Mouse (Mus musculus): ENCODE measurements around the gene Gas1.

DNA sequence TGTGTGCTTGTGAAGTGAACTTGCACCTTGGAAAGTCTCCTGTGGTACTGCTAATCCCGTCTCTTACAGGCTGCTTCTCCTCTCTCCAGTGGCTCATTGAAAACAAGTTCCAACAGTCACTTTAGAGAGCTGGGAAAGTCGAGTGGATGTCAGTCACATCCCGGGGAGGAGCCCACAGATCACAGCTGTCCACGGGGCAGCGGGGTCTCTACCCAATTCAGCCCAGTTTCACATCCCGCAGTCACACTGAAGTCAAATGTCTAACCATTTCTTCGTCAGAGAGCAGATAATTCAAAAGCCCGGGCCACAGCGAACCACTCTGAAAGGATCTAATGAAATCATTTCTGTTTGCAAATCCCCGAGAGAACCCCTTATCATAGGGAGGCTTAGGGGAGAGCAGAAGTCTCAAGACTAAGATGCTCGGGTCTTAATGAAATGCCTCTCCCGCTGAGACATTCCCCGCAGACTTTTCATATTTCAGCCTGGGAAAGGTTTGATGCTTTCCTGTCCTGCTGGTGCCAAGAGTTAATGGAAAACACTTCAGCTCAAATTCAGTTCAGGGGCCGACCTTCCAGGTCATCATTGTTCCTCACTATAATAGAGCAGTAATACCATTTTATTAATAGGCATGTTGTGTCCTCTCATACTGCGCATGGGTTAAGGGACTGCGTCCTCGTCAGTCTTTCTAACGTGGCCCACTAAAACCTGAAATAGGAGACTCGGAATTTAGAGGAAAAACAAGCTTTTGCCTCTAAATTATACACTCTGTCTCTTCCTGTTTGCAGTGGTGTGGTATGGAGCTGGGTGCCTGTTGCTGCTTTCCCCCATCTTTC lies 20.7 kb downstream of the Gas1 start:
- no peak for TF ChIP-seq CTCF (IDR thresholded peaks at IDR 0.05; ENCODE audit: control insufficient read depth, insufficient read depth, insufficient read length)
- no peak for TF ChIP-seq USF1 (IDR thresholded peaks at IDR 0.05; ENCODE audit: low read depth)
- no peak for TF ChIP-seq MYOG (IDR thresholded peaks at IDR 0.05; ENCODE audit: control insufficient read depth, extremely low read depth, insufficient read length)

Measured in C2C12 (cell line).